Mouse (Mus musculus) CH12.LX (cell line): Measurements from ENCODE around the gene Mindy2. TPM values are rescaled to one million over a fixed set of nuclear protein-coding genes. Genes with fewer than 3 reads are reported as not detected.

ENCODE experiments used
- DNase-seq: peaks from one replicate; pipeline ENCODE4 v3.0.0-alpha.2; 2013; ENCODE audit errors: extremely low read depth
- H3K27ac ChIP-seq: 2 replicates; pipeline ENCODE4 v1.5.1; 2012; ENCODE audit warnings: low read depth, mild to moderate bottlenecking, control low read depth, moderate library complexity; ENCODE audit not compliant: insufficient read depth
- H3K27me3 ChIP-seq: replicated peaks from 2 replicates; pipeline ENCODE3; 2012; ENCODE audit warnings: inconsistent platforms
- H3K36me3 ChIP-seq, 2 experiments: replicated peaks in 1 of 2; 2 replicates each; pipeline versions ENCODE3 to v1.6.1; 2012; ENCODE audit warnings: inconsistent platforms in 1 of 2, low read length in 1 of 2, mild to moderate bottlenecking in 1 of 2, mixed read lengths in 1 of 2, moderate library complexity in 1 of 2; ENCODE audit not compliant: control insufficient read depth in 1 of 2, insufficient read depth in 1 of 2
- H3K4me1 ChIP-seq, 2 experiments: 2 replicates each; pipeline ENCODE4 v1.6.1; 2012; ENCODE audit warnings: inconsistent platforms in 1 of 2, moderate library complexity in 1 of 2; ENCODE audit not compliant: insufficient read depth in 2 of 2, control insufficient read depth in 1 of 2
- H3K4me2 ChIP-seq: 2 replicates; pipeline ENCODE4 v1.6.1; 2012; ENCODE audit warnings: low read depth, mild to moderate bottlenecking, control low read depth; ENCODE audit not compliant: poor library complexity, insufficient read depth, severe bottlenecking
- H3K4me3 ChIP-seq, 3 experiments: fragments of 150-350 bp in 1 of 3; sonication (generic) in 1 of 3; replicated peaks in 1 of 3; 2 replicates each; pipeline versions ENCODE3 to v1.5.1; 2011 to 2012; ENCODE audit warnings: low read depth in 2 of 3, low read length in 2 of 3, mild to moderate bottlenecking in 2 of 3, moderate library complexity in 2 of 3, control low read depth in 1 of 3, improper control_type of control experiment in 1 of 3, inconsistent platforms in 1 of 3, mixed read lengths in 1 of 3; ENCODE audit not compliant: poor library complexity in 1 of 3
- H3K79me2 ChIP-seq: replicated peaks from 2 replicates; pipeline ENCODE4 v1.6.1; 2012; ENCODE audit warnings: mild to moderate bottlenecking, moderate library complexity; ENCODE audit not compliant: control insufficient read depth, poor library complexity, insufficient read depth, severe bottlenecking; ENCODE audit errors: extremely low read depth
- H3K9ac ChIP-seq: 2 replicates; pipeline ENCODE4 v1.6.1; 2012; ENCODE audit warnings: low read depth, mild to moderate bottlenecking, control low read depth, moderate library complexity; ENCODE audit not compliant: insufficient read depth
- H3K9me3 ChIP-seq: replicated peaks from 2 replicates; pipeline ENCODE3; 2012; ENCODE audit warnings: low read length, inconsistent platforms, mixed read lengths
- CHD1 ChIP-seq: IDR thresholded peaks from 2 replicates; pipeline ENCODE4 v1.6.1; 2012; ENCODE audit warnings: low read depth, low read length, improper control_type of control experiment, inconsistent platforms
- CHD2 ChIP-seq: IDR thresholded peaks from 2 replicates; pipeline ENCODE4 v1.6.1; 2011; ENCODE audit warnings: low read length, improper control_type of control experiment
- EP300 ChIP-seq: IDR thresholded peaks from 2 replicates; pipeline ENCODE4 v1.6.1; 2011; ENCODE audit warnings: low read length, improper control_type of control experiment
- GABPA ChIP-seq: IDR thresholded peaks from 2 replicates; pipeline ENCODE4 v1.6.1; 2012; ENCODE audit warnings: low read depth, low read length, improper control_type of control experiment, inconsistent platforms; ENCODE audit not compliant: insufficient replicate concordance
- IRF4 ChIP-seq: IDR thresholded peaks from 2 replicates; pipeline ENCODE4 v1.6.1; 2014; ENCODE audit warnings: low read depth, mild to moderate bottlenecking, inconsistent platforms, low read length, improper control_type of control experiment
- JUN ChIP-seq: IDR thresholded peaks from 2 replicates; pipeline ENCODE4 v1.6.1; 2011; ENCODE audit warnings: low read depth, mild to moderate bottlenecking, low read length, improper control_type of control experiment, moderate library complexity; ENCODE audit not compliant: insufficient read depth
- JUND ChIP-seq: conservative IDR thresholded peaks from 2 replicates; pipeline ENCODE4 v1.6.1; 2011; ENCODE audit warnings: low read depth, low read length, improper control_type of control experiment
- MAFK ChIP-seq: IDR thresholded peaks from 2 replicates; pipeline ENCODE4 v1.6.1; 2011; ENCODE audit warnings: low read length, improper control_type of control experiment; ENCODE audit not compliant: insufficient replicate concordance
- MXI1 ChIP-seq: IDR thresholded peaks from 2 replicates; pipeline ENCODE4 v1.6.1; 2011; ENCODE audit warnings: mild to moderate bottlenecking, low read depth, low read length, improper control_type of control experiment
- MYC ChIP-seq: IDR thresholded peaks from 2 replicates; pipeline ENCODE4 v1.6.1; 2011; ENCODE audit warnings: low read depth, mild to moderate bottlenecking, improper control_type of control experiment, low read length
- NELFE ChIP-seq: IDR thresholded peaks from 2 replicates; pipeline ENCODE4 v1.6.1; 2011; ENCODE audit warnings: low read depth, low read length, improper control_type of control experiment
- NRF1 ChIP-seq: IDR thresholded peaks from 2 replicates; pipeline ENCODE4 v1.6.1; 2014; ENCODE audit warnings: low read depth, mild to moderate bottlenecking, inconsistent platforms, low read length, improper control_type of control experiment, moderate library complexity
- POLR2AphosphoS2 ChIP-seq: IDR thresholded peaks from 2 replicates; pipeline ENCODE4 v1.6.1; 2011; ENCODE audit warnings: low read depth, low read length, improper control_type of control experiment
- TCF12 ChIP-seq: IDR thresholded peaks from 2 replicates; pipeline ENCODE4 v1.6.1; 2014; ENCODE audit warnings: low read depth, mild to moderate bottlenecking, inconsistent platforms, low read length, improper control_type of control experiment
- USF1 ChIP-seq: IDR thresholded peaks from 2 replicates; pipeline ENCODE4 v1.6.1; 2014; ENCODE audit warnings: low read depth, mild to moderate bottlenecking, inconsistent platforms, low read length, improper control_type of control experiment
- ZMIZ1 ChIP-seq: IDR thresholded peaks from 2 replicates; pipeline ENCODE4 v1.6.1; 2012; ENCODE audit warnings: low read depth, mild to moderate bottlenecking, inconsistent platforms, low read length, improper control_type of control experiment
- dilution Hi-C: fragments of 300-500 bp; cut with MboI; formaldehyde crosslinking; loops from 2 replicates; pipeline ENCODE4 v1.14.3; 2020; ENCODE audit warnings: low sequenced_read_pairs; ENCODE audit not compliant: extremely low pct_unique_long_range_greater_than_20kb, extremely low pct_ligation_motif_present
- in situ Hi-C: fragments of 300-500 bp; cut with MboI; formaldehyde crosslinking; loops from 3 replicates; pipeline ENCODE4 v1.14.3; 2019; ENCODE audit warnings: low sequenced_read_pairs, low pct_ligation_motif_present, low pct_unique_long_range_greater_than_20kb, mixed read lengths
- polyA plus RNA-seq: library from polyadenylated mRNA; unstranded; fragments of >175 nt; gene quantifications from 2 replicates; pipeline ENCODE4 v1.2.1, GENCODE M21; 2012; ENCODE audit warnings: low read depth; ENCODE audit not compliant: insufficient read length
- total RNA-seq, 2 experiments: library from RNA; depleted of rRNA; stranded (reverse); fragments of 300-350 nt in 1 of 2; fragments of >200 nt in 1 of 2; gene quantifications; 2 replicates each; pipeline ENCODE4 v1.2.3; 2012 to 2014

The Mindy2 gene
- total and polyA plus RNA-seq, 3 experiments, result 5.9 to 9.9 (median 7.0) TPM

- no peak overlapping the region for H3K4me3 ChIP-seq
- H3K27ac ChIP-seq, result no peak overlapping the region
- TF ChIP-seq ZMIZ1, result no peak
- no peak for TF ChIP-seq GABPA
- TF ChIP-seq NRF1, result no peak
- no peak for TF ChIP-seq JUN
- no peak for TF ChIP-seq MXI1
- TF ChIP-seq MAFK, result no peak
- no peak for TF ChIP-seq TCF12
- no peak for TF ChIP-seq POLR2AphosphoS2
- TF ChIP-seq EP300, result no peak
- no peak for TF ChIP-seq USF1
- TF ChIP-seq CHD2, result no peak
- TF ChIP-seq NELFE, result no peak
- TF ChIP-seq IRF4, result no peak
- TF ChIP-seq JUND, result no peak
- TF ChIP-seq MYC, result no peak
- no peak for TF ChIP-seq CHD1
- DNase-seq, result no peak
- H3K36me3 ChIP-seq, result peaks cover 17 to 64% of the 10 kb centered on the region in 2 experiments
- in situ Hi-C loops (no loop called here), dilution Hi-C loops (no loop called here)
- no peak overlapping the region for H3K9ac ChIP-seq
- H3K4me2 ChIP-seq, result no peak overlapping the region
- H3K9me3 ChIP-seq, result no peaks in the 10 kb centered on the region
- H3K79me2 ChIP-seq, result peaks cover 48% of the 10 kb centered on the region
- H3K4me1 ChIP-seq, result peaks cover 0 to 15% of the 10 kb centered on the region in 2 experiments; a peak in 2 of 4 replicates
- no peaks in the 10 kb centered on the region for H3K27me3 ChIP-seq
Measured at GRCm38 (mm10) chr9:70551524-70551923, 105.5 kb downstream of the Mindy2 start.

Other genes starting within 250 kb of the Mindy2 start
- gene Ccnb2, start 235.6 kb downstream of the Mindy2 start, total RNA-seq (2012; rRNA removed), result 102 and 104 TPM in 2 replicates
- 130 and 138 TPM in 2 replicates for gene Ccnb2, start 235.6 kb downstream of the Mindy2 start, total RNA-seq (2014; rRNA removed)
- 74.2 and 83.9 TPM in 2 replicates for gene Ccnb2, start 235.6 kb downstream of the Mindy2 start, polyA plus RNA-seq
- gene Rnf111, start 153.4 kb downstream of the Mindy2 start, total RNA-seq (2012; rRNA removed), result 10.4 and 10.8 TPM in 2 replicates
- 11.8 and 12.2 TPM in 2 replicates for gene Rnf111, start 153.4 kb downstream of the Mindy2 start, total RNA-seq (2014; rRNA removed)
- 15.3 and 17.6 TPM in 2 replicates for gene Rnf111, start 153.4 kb downstream of the Mindy2 start, polyA plus RNA-seq
- 37.6 and 42.5 TPM in 2 replicates for gene Sltm, start 114.4 kb downstream of the Mindy2 start, total RNA-seq (2012; rRNA removed)
- 42.4 and 47.7 TPM in 2 replicates for gene Sltm, start 114.4 kb downstream of the Mindy2 start, total RNA-seq (2014; rRNA removed)
- 94.5 and 104 TPM in 2 replicates for gene Sltm, start 114.4 kb downstream of the Mindy2 start, polyA plus RNA-seq
- gene Gm10642, start 923 bp downstream of the Mindy2 start, total RNA-seq (2012; rRNA removed), result 1.5 and 2.1 TPM in 2 replicates
- gene Gm10642, start 923 bp downstream of the Mindy2 start, total RNA-seq (2014; rRNA removed), result 0.13 TPM in 1 of 2 replicates, not detected in the other
- not detected in 2 replicates for gene Gm10642, start 923 bp downstream of the Mindy2 start, polyA plus RNA-seq
- gene Adam10, start 21.8 kb upstream of the Mindy2 start, total RNA-seq (2012; rRNA removed), result 9.3 and 9.6 TPM in 2 replicates
- gene Adam10, start 21.8 kb upstream of the Mindy2 start, total RNA-seq (2014; rRNA removed), result 17.7 and 17.8 TPM in 2 replicates
- gene Adam10, start 21.8 kb upstream of the Mindy2 start, polyA plus RNA-seq, result 26.3 and 28.9 TPM in 2 replicates